Mouse (Mus musculus): Measurements from ENCODE around the gene Lrr1.

DNA sequence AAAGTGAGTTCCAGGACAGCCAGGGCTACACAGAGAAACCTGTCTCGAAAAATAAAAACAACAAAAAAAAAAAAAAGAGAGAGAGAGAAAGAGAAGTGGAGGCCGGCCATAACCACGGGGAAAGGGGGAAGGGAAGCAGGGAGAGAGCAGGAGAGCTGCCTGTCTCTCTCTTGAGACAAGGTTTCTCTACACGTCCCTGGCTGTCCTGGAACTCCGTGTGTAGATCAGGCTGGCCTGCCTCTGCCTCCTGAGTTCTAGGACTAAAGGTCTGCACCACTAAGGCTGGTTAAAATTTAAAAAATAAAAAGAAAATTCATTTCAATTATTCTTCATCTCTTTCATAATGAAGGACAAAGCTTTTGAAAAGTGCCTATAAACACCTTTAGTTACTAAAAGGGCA lies 22.8 kb downstream of the Lrr1 start:
- TF ChIP-seq CTCF (IDR thresholded peaks at IDR 0.05; ENCODE audit: borderline replicate concordance, control insufficient read depth, extremely low read depth, insufficient read depth, low read length, poor library complexity) = no peak
- TF ChIP-seq POLR2A (IDR thresholded peaks at IDR 0.05; ENCODE audit: control insufficient read depth, extremely low read depth, insufficient read depth, low read length, poor library complexity) = no peak

All from thymus, adult 2 months (tissue).